Mouse (Mus musculus) lung, postnatal 0 days (tissue): Measurements from ENCODE around the gene Chd3.

ENCODE experiments used
- CTCF ChIP-seq: IDR thresholded peaks from 2 replicates; pipeline ENCODE4 v1.5.1; 2016; ENCODE audit warnings: antibody characterized with exemption, mild to moderate bottlenecking
- EP300 ChIP-seq: IDR thresholded peaks from 2 replicates; pipeline ENCODE4 v1.6.1; 2016; ENCODE audit warnings: antibody characterized with exemption, mild to moderate bottlenecking, control low read depth

- TF ChIP-seq CTCF (no peak), EP300 (no peak)
Observed at GRCm38 (mm10) chr11:69381356-69381755, 12.2 kb upstream of the Chd3 start.
